Mouse (Mus musculus) MEL (cell line): Measurements from ENCODE around the gene Ppfia2. TPM values are rescaled to one million over a fixed set of nuclear protein-coding genes. Genes with fewer than 3 reads are reported as not detected.

ENCODE experiments used
- DNase-seq: peaks from one replicate; pipeline ENCODE4 v3.0.0; 2011; ENCODE audit warnings: low read depth, low spot score
- H3K27ac ChIP-seq: 2 replicates; pipeline ENCODE4 v1.5.1; 2012; ENCODE audit warnings: low read depth, mild to moderate bottlenecking, control low read depth, low read length, moderate library complexity; ENCODE audit not compliant: control insufficient read depth
- H3K27me3 ChIP-seq, 2 experiments: fragments of 150-350 bp in 1 of 2; sonication (generic) in 1 of 2; 2 replicates each; pipeline ENCODE4 v1.6.1; 2012; ENCODE audit warnings: low read length in 2 of 2, mild to moderate bottlenecking in 2 of 2, improper control_type of control experiment in 1 of 2, moderate library complexity in 1 of 2; ENCODE audit not compliant: insufficient read depth in 2 of 2, control insufficient read depth in 1 of 2
- H3K36me3 ChIP-seq, 2 experiments: 2 replicates each; pipeline ENCODE4 v1.6.1; 2012 to 2014; ENCODE audit warnings: low read length in 2 of 2, improper control_type of control experiment in 1 of 2, inconsistent platforms in 1 of 2, mild to moderate bottlenecking in 1 of 2; ENCODE audit not compliant: insufficient read depth in 2 of 2, control insufficient read depth in 1 of 2
- H3K4me1 ChIP-seq, 2 experiments: fragments of 150-350 bp in 1 of 2; sonication (generic) in 1 of 2; 2 replicates each; pipeline ENCODE4 v1.6.1; 2012; ENCODE audit warnings: low read length in 2 of 2, improper control_type of control experiment in 1 of 2, mild to moderate bottlenecking in 1 of 2; ENCODE audit not compliant: insufficient read depth in 2 of 2, control insufficient read depth in 1 of 2
- H3K4me3 ChIP-seq, 2 experiments: fragments of 150-350 bp in 1 of 2; sonication (generic) in 1 of 2; 2 replicates each; pipeline ENCODE4 v1.5.1; 2012; ENCODE audit warnings: low read depth in 2 of 2, low read length in 2 of 2, mild to moderate bottlenecking in 2 of 2, moderate library complexity in 2 of 2, control low read depth in 1 of 2, improper control_type of control experiment in 1 of 2; ENCODE audit not compliant: control insufficient read depth in 1 of 2, insufficient read depth in 1 of 2
- H3K79me2 ChIP-seq: 2 replicates; pipeline ENCODE4 v1.6.1; 2012; ENCODE audit warnings: mild to moderate bottlenecking, low read length, moderate library complexity; ENCODE audit not compliant: control insufficient read depth, poor library complexity, insufficient read depth
- H3K9ac ChIP-seq: 2 replicates; pipeline ENCODE4 v1.6.1; 2012; ENCODE audit warnings: low read depth, mild to moderate bottlenecking, control low read depth, low read length, moderate library complexity; ENCODE audit not compliant: control insufficient read depth, poor library complexity, severe bottlenecking
- H3K9me3 ChIP-seq: fragments of 150-350 bp; sonication (generic); replicated peaks from 2 replicates; pipeline ENCODE4 v1.6.1; 2012; ENCODE audit warnings: mild to moderate bottlenecking, low read length, improper control_type of control experiment, moderate library complexity; ENCODE audit not compliant: insufficient read depth
- BHLHE40 ChIP-seq: IDR thresholded peaks from 2 replicates; pipeline ENCODE4 v1.6.1; 2012; ENCODE audit warnings: low read depth, mild to moderate bottlenecking, inconsistent platforms, low read length, improper control_type of control experiment, borderline replicate concordance
- CTCF ChIP-seq, 3 experiments: IDR thresholded peaks in 2 of 3; conservative IDR thresholded peaks in 1 of 3; 2 replicates each; pipeline ENCODE4 v1.5.1; 2011 to 2012; ENCODE audit warnings: low read length in 3 of 3, low read depth in 2 of 3, mild to moderate bottlenecking in 2 of 3, improper control_type of control experiment in 1 of 3, inconsistent platforms in 1 of 3, mixed read lengths in 1 of 3, moderate library complexity in 1 of 3; ENCODE audit not compliant: control insufficient read depth in 1 of 3, insufficient read depth in 1 of 3, poor library complexity in 1 of 3, severe bottlenecking in 1 of 3
- EP300 ChIP-seq, 2 experiments: IDR thresholded peaks; 2 replicates each; pipeline ENCODE4 v1.6.1; 2011; ENCODE audit warnings: improper control_type of control experiment in 2 of 2, low read length in 2 of 2, low read depth in 1 of 2, mild to moderate bottlenecking in 1 of 2
- JUND ChIP-seq: IDR thresholded peaks from 2 replicates; pipeline ENCODE4 v1.6.1; 2011; ENCODE audit warnings: low read depth, mild to moderate bottlenecking, improper control_type of control experiment, low read length
- KAT2A ChIP-seq: conservative IDR thresholded peaks from 2 replicates; pipeline ENCODE4 v1.6.1; 2012; ENCODE audit warnings: low read depth, low read length, improper control_type of control experiment, inconsistent platforms
- MAFK ChIP-seq: IDR thresholded peaks from 2 replicates; pipeline ENCODE4 v1.6.1; 2011; ENCODE audit warnings: low read depth, mild to moderate bottlenecking, low read length, improper control_type of control experiment, borderline replicate concordance
- MAX ChIP-seq: IDR thresholded peaks from 2 replicates; pipeline ENCODE4 v1.6.1; 2011; ENCODE audit warnings: low read length, improper control_type of control experiment
- MXI1 ChIP-seq: IDR thresholded peaks from 2 replicates; pipeline ENCODE4 v1.6.1; 2011; ENCODE audit warnings: mild to moderate bottlenecking, low read depth, low read length, improper control_type of control experiment
- MYB ChIP-seq: IDR thresholded peaks from 2 replicates; pipeline ENCODE4 v1.6.1; 2011; ENCODE audit warnings: mild to moderate bottlenecking, low read depth, low read length, improper control_type of control experiment
- POLR2A ChIP-seq, 2 experiments: IDR thresholded peaks; 2 replicates each; pipeline ENCODE4 v1.6.1; 2011 to 2012; ENCODE audit warnings: low read length in 2 of 2, mild to moderate bottlenecking in 2 of 2, control low read depth in 1 of 2, improper control_type of control experiment in 1 of 2, low read depth in 1 of 2, moderate library complexity in 1 of 2; ENCODE audit not compliant: control insufficient read depth in 1 of 2, insufficient read depth in 1 of 2, poor library complexity in 1 of 2
- RAD21 ChIP-seq: IDR thresholded peaks from 2 replicates; pipeline ENCODE4 v1.6.1; 2011; ENCODE audit warnings: mild to moderate bottlenecking, low read depth, low read length, improper control_type of control experiment
- TAL1 ChIP-seq: IDR thresholded peaks from 2 replicates; pipeline ENCODE4 v1.6.1; 2012; ENCODE audit warnings: mild to moderate bottlenecking, inconsistent platforms, low read length, moderate library complexity, mixed read lengths
- TBP ChIP-seq: IDR thresholded peaks from 2 replicates; pipeline ENCODE4 v1.8.0; 2011; ENCODE audit warnings: low read depth, low read length, improper control_type of control experiment
- TCF12 ChIP-seq: IDR thresholded peaks from 2 replicates; pipeline ENCODE4 v1.6.1; 2014; ENCODE audit warnings: low read depth, mild to moderate bottlenecking, inconsistent platforms, low read length, improper control_type of control experiment, moderate library complexity
- UBTF ChIP-seq: IDR thresholded peaks from 2 replicates; pipeline ENCODE4 v1.6.1; 2012; ENCODE audit warnings: low read depth, mild to moderate bottlenecking, inconsistent platforms, low read length, improper control_type of control experiment, moderate library complexity, borderline replicate concordance; ENCODE audit not compliant: insufficient read depth
- ZC3H11A ChIP-seq: IDR thresholded peaks from 2 replicates; pipeline ENCODE4 v1.6.1; 2012; ENCODE audit warnings: low read depth, mild to moderate bottlenecking, inconsistent platforms, low read length, improper control_type of control experiment
- ZNF384 ChIP-seq: IDR thresholded peaks from 2 replicates; pipeline ENCODE4 v1.6.1; 2012; ENCODE audit warnings: low read depth, mild to moderate bottlenecking, inconsistent platforms, low read length, improper control_type of control experiment
- polyA plus RNA-seq, 2 experiments: library from polyadenylated mRNA; stranded (reverse) in 1 of 2; unstranded in 1 of 2; fragments of >175 nt in 1 of 2; fragments of >200 nt in 1 of 2; gene quantifications; 2 replicates each; pipeline versions ENCODE4 v1.2.1 to v1.2.4; 2012; ENCODE audit warnings: low replicate concordance in 2 of 2, low read depth in 1 of 2; ENCODE audit not compliant: insufficient read length in 2 of 2, insufficient read depth in 1 of 2, missing spikeins in 1 of 2
- total RNA-seq: library from RNA; depleted of rRNA; stranded (reverse); fragments of 300-350 nt; gene quantifications from 2 replicates; pipeline ENCODE4 v1.2.3, GENCODE M21; 2012

Ppfia2 gene
- total and polyA plus RNA-seq, 3 experiments: not detected

- no peak for TF ChIP-seq UBTF
- TF ChIP-seq RAD21: no peak
- no peak for TF ChIP-seq MXI1
- no peak for TF ChIP-seq JUND
- no peak for TF ChIP-seq CTCF (IDR thresholded peaks at IDR 0.05 in 2 of 3, conservative IDR thresholded peaks at IDR 0.05 in 1 of 3; ENCODE audit: control insufficient read depth in 1 of 3, insufficient read depth in 1 of 3, low read depth in 2 of 3, low read length in 3 of 3, poor library complexity in 1 of 3, severe bottlenecking in 1 of 3)
- TF ChIP-seq ZNF384: no peak
- TF ChIP-seq TCF12: no peak
- no peak for TF ChIP-seq ZC3H11A
- no peak for TF ChIP-seq MAX
- TF ChIP-seq MAFK: no peak
- H3K27ac ChIP-seq: no peak overlapping the region
- no peaks in the 10 kb centered on the region for H3K9me3 ChIP-seq
- H3K27me3 ChIP-seq: no peaks in the 10 kb centered on the region
- no peak overlapping the region for H3K4me3 ChIP-seq
- H3K4me1 ChIP-seq: no peaks in the 10 kb centered on the region
- H3K79me2 ChIP-seq: no peaks in the 10 kb centered on the region
- no peaks in the 10 kb centered on the region for H3K36me3 ChIP-seq
- no peak for DNase-seq
- H3K9ac ChIP-seq: no peak overlapping the region
Observed at GRCm38 (mm10) chr10:106818381-106818780, 348.2 kb downstream of the Ppfia2 start.

- Histone ChIP-seq H3K9ac (no peak overlapping the region), H3K79me2 (no peaks in the 10 kb centered on the region), H3K9me3 (no peaks in the 10 kb centered on the region), H3K4me1 (no peaks in the 10 kb centered on the region), H3K27me3 (no peaks in the 10 kb centered on the region), H3K4me3 (no peak overlapping the region), H3K27ac (no peak overlapping the region), H3K36me3 (no peaks in the 10 kb centered on the region)
- TF ChIP-seq RAD21: no peak
- no peak for TF ChIP-seq POLR2A (IDR thresholded peaks at IDR 0.05; ENCODE audit: control insufficient read depth in 1 of 2, insufficient read depth in 1 of 2, low read depth in 1 of 2, low read length in 2 of 2, poor library complexity in 1 of 2)
- TF ChIP-seq TAL1: no peak
- TF ChIP-seq MYB: no peak
- no peak for TF ChIP-seq TBP
- no peak for TF ChIP-seq MAFK
- no peak for TF ChIP-seq ZNF384
- TF ChIP-seq KAT2A: no peak
- no peak for TF ChIP-seq EP300 (IDR thresholded peaks at IDR 0.05; ENCODE audit: low read depth in 1 of 2, low read length in 2 of 2)
- TF ChIP-seq BHLHE40: no peak
- no peak for DNase-seq
Observed at GRCm38 (mm10) chr10:106824215-106824614, 354.1 kb downstream of the Ppfia2 start.
